Mouse (Mus musculus): ENCODE data around the gene Olfr725.
A peak's percentile ranks its signal among the peaks of the same experiment; 100 is the strongest.

The Olfr725 gene

GRCm38 (mm10) chr14:50040275-50040674, at the start of gene Olfr725:
Gene Olfr725, minus strand, starts transcription at chr14:50040375.
- DNase-seq (ENCODE audit: low spot score in 2 of 2): no peak

- DNase-seq (ENCODE audit: low spot score in 2 of 2): no peak
Observed at GRCm38 (mm10) chr14:50062733-50063104, 22.5 kb upstream of the Olfr725 start.

- DNase-seq (ENCODE audit: low spot score in 2 of 2): peak; percentile 22 to 60
Observed at GRCm38 (mm10) chr14:50061955-50062732, 22.0 kb upstream of the Olfr725 start.

GRCm38 (mm10) chr14:50061590-50061954, 21.4 kb upstream of the Olfr725 start:
- DNase-seq (ENCODE audit: low spot score in 2 of 2): peak in 1 of 2 experiments; percentile 11

- peak in 1 of 2 experiments; percentile 0 for DNase-seq (ENCODE audit: low spot score in 2 of 2)
Observed at GRCm38 (mm10) chr14:50061179-50061578, 21.0 kb upstream of the Olfr725 start.

GRCm38 (mm10) chr14:50032041-50032440, 8.1 kb downstream of the Olfr725 start:
- DNase-seq (ENCODE audit: low spot score in 2 of 2): no peak

- no peak for DNase-seq (ENCODE audit: low spot score in 2 of 2)
Observed at GRCm38 (mm10) chr14:50031356-50031755, 8.8 kb downstream of the Olfr725 start.

GRCm38 (mm10) chr14:50026371-50026770, 13.8 kb downstream of the Olfr725 start:
- no peak for DNase-seq (ENCODE audit: low spot score in 2 of 2)

Measured in urinary bladder, adult 18-20 months (tissue).